Mouse (Mus musculus) heart, postnatal 0 days (tissue): ENCODE data around the gene Gpr176.

Source experiments
- CTCF ChIP-seq: IDR thresholded peaks from 2 replicates; pipeline ENCODE4 v1.5.1; 2016; ENCODE audit warnings: antibody characterized with exemption, control low read depth, low read depth
- EP300 ChIP-seq: IDR thresholded peaks from 2 replicates; pipeline ENCODE4 v1.6.1; 2016; ENCODE audit warnings: antibody characterized with exemption, low read depth

GRCm38 (mm10) chr2:118248966-118249365 is 124.3 kb downstream of the Gpr176 start:
- no peak for TF ChIP-seq CTCF
- no peak for TF ChIP-seq EP300
